Mouse (Mus musculus) heart, adult 8-10 months (tissue): ENCODE measurements around the gene Kcnj1. TPM values are rescaled to one million over a fixed set of nuclear protein-coding genes. Genes with fewer than 3 reads are reported as not detected.

Experiments
- DNase-seq: peaks from one replicate; pipeline ENCODE4 v3.0.0; 2022; ENCODE audit warnings: low spot score
- total RNA-seq, 4 experiments: library from RNA; stranded (reverse); gene quantifications; 2 replicates each; pipeline ENCODE4 v1.2.4; 2022

Kcnj1 gene
- not detected for total RNA-seq

- DNase-seq: no peak
Observed at GRCm38 (mm10) chr9:32372202-32372601, at the start of gene Kcnj1. Gene Kcnj1, plus strand, starts transcription at chr9:32372493.

DNA sequence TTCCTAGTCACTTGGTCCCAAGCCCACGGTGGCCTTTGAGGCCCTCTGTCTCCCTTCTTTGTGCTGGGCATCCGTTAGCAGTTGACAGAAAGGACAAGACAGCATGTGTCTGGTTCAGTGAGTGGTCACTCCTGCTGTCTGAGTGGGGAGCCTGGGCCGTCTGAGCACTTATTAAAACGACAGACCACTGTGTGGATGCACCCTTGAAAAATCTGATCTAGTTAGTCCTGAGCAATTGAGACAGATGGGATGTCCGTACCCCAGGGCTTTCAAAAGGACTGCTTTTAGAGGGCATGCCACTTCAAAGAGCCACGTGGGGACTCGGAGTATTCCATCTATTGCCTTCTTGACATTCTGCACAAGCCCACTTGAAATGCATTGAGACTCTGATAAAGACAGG, 48.7 kb upstream of the Kcnj1 start:
- no peak for DNase-seq

DNA sequence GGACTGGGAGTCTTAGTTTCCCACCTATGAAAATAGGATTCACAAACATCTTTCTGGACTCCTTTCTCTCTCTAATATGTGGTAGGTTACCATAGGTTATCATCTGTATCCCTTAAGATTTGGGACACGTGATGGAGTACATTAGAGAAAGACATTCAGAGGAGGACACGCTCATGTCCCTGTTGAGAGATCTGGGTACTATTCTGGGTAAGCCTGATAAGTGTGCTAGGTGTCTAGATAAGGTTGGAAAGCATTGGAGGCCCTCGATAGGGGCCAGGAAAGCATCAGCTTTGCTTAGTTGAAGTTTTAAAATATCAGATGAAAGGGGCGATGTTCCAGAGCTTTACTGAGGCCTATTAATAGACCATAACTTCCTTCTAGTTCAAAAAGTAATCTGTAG, 43.5 kb upstream of the Kcnj1 start:
- no peak for DNase-seq

DNA sequence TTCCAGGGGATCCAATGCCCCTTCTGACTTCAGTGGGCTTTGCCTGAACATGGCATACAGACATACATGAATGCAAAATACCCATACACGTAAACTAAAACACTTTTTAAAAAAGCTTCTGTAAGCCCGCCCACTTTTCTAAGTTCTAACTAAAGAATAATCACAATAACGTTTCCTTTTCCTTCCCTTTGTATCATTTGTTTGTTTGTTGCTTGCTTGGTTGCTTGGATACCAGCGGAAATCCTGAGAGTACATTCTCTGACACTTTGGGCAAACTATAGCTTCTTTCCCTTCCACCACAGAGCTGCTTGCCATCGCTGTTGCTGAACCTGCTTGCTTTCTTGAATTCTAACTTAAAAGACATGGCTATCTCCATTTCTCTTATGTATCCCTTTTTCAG, 41.1 kb upstream of the Kcnj1 start:
- no peak for DNase-seq

GRCm38 (mm10) chr9:32335389-32336150, 36.7 kb upstream of the Kcnj1 start:
- no peak for DNase-seq

DNA sequence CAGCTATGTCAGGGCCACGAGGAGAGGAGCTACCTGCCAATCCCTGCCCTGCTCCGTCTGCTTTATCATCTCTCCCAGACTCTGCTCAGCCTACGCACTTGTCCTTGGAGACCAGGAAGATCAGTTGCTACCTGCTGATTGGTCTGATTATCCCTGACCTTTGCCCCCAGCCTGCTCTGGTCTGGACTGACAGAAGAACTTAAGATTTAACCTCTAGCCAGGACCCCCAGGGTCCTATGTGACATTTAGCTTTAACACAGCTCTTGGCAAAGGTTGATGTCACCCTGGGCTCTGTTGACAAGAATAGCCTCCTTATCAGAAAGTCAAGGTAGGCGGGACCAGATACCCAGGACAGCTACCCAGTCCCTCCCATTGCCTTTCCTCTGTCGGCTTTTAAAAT, 31.5 kb upstream of the Kcnj1 start:
- DNase-seq: peak; percentile 28

GRCm38 (mm10) chr9:32342929-32343328, 29.4 kb upstream of the Kcnj1 start:
- DNase-seq: no peak

DNA sequence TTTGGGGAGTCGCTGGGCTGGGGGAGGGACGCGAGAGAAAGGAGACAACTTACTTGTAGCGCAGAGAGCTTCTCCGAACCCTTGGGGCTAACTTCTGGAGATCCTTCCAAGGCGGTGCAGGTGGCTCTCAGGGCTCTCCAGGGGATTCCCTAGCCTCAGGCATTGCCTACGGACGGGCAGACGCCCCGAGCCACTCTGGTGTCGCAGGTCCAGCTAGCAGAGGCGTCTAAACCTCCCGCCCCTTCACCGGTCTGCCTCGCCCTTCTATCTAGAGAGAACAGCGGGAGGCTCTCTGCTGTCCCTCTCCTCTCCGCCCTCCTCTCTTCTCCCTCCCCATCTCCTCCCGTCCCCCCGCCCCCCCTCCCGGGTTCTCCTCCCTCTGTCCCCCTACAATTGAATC, 28.2 kb upstream of the Kcnj1 start, which contains the start of gene Kcnj5:
Gene Kcnj5 (minus strand): TSS at position 300 of the 400 bp plus-strand sequence.
- DNase-seq: no peak

- DNase-seq: no peak
Observed at GRCm38 (mm10) chr9:32344489-32344888, 27.8 kb upstream of the Kcnj1 start.

GRCm38 (mm10) chr9:32348096-32348495, 24.2 kb upstream of the Kcnj1 start:
- no peak for DNase-seq

GRCm38 (mm10) chr9:32349344-32349743, 22.9 kb upstream of the Kcnj1 start:
- DNase-seq: no peak

GRCm38 (mm10) chr9:32350332-32350731, 22.0 kb upstream of the Kcnj1 start:
- peak; percentile 69 for DNase-seq

GRCm38 (mm10) chr9:32360770-32361169, 11.5 kb upstream of the Kcnj1 start:
- DNase-seq: no peak

GRCm38 (mm10) chr9:32368812-32369211, 3.5 kb upstream of the Kcnj1 start:
- DNase-seq: no peak

DNA sequence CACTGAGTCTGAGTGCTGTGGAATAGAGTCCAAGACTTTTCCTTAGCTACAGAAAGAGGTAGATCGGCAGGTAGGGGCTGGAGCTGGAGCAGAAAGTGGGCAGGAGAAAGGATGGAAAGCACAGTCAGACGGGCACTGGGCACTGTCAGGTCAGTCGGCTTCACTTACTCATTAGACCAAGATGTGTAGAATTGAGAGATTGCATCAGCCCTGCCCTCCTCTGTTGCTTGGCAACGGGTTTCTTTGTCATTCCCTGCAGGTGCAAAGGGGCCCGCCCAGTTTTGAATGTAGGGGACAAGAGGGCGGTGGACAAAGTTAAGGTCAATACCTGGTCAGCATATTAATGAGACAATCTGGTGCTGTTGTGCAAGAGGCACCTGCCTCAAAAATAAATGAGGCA, 2.9 kb upstream of the Kcnj1 start:
- DNase-seq: no peak

GRCm38 (mm10) chr9:32373656-32374055, 1.4 kb downstream of the Kcnj1 start:
- no peak for DNase-seq

DNA sequence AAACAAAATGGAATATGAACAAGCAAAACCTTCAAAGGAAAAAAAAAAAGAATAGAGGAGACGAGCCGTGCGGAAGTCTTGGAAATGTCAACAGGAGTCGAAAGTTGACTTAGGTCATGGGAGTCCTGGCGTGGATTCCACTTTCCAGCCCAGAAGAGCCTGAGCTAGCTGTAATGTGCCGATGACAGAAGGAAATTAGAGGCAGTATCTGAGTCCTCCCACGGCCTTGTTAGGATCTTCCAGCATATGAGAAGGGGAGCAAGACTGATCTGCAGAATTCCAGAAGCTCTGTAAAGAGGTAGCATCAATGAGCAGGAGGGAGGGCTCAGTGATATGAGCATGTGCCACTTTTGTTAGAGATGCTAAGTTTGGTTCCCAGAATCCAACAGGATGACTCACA, 3.7 kb downstream of the Kcnj1 start:
- peak; percentile 11 for DNase-seq

DNA sequence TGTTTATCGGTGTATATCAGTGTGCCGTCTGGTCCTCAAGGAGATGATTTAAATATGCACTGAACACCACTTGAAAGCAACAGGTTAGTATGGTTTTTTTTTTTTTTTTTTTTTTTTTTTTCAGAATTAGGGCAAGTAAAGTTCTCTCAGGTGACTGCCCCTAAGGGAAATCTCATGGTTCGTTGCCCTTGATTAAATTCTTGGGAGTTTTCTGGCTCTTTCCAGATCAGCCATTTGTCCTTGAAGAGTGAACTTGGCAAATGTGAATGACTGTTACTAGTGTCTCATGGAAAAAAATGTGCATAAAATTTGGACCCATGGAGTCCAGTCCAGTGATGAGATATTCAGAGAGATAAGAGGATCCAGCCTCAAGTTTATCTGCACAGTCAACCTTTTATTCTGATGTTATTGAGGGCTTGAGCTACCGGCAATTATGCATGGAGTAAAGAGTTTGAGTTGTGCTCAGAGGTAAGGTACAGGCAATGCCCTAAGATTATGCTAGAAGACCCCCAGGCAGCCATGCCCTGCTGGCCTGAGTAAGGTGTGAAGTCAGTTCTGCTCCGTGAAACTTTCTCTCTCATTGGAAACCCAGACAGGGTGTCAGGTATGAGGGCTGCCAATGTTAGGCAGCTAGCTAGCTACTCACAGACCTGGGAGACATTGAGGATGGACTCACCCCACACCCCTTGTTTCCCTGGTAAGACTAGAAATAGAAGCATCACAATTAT, 4.7 kb downstream of the Kcnj1 start:
- no peak for DNase-seq

DNA sequence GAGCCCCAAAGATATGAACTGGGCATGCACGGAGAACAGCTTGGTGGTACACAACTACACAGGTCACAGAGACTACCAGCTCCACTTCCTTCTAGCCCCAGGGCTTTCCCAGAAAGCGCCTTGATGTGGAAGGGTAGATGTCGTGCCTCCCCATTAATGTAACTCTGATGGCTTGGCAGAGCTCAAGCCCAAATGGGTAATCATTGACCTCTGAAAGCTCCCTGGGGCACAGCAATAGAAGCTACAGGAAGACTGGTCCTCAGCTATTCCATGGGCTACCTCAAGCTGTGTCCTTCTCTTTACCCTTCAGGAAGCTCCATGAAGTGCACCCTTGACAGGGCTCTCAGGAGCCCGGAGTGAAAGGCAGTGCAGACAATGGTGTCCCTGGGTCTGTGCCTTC, 12.6 kb downstream of the Kcnj1 start:
- no peak for DNase-seq

- DNase-seq: no peak
Observed at GRCm38 (mm10) chr9:32388120-32388519, 15.8 kb downstream of the Kcnj1 start.

DNA sequence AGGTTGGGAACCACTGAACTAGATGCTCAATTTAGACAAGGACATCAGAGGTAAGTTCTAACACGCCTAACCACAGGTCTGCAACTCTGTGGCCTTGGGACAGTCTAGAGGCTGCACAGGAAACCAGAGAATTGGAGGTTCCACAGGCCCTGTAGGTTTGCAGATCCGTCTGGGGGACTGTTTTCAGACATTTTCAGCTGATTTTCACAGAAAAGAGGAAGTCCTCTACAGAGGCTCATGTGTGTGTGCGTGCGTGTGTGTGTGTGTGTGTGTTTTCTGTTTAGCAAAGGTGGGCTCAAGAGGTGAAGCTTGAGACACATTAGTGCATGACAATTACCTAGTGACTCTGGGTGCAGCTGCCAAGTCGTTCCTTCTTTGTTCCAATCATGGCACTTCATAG, 18.8 kb downstream of the Kcnj1 start:
- DNase-seq: no peak

- DNase-seq: no peak
Observed at GRCm38 (mm10) chr9:32391701-32392100, 19.4 kb downstream of the Kcnj1 start.

DNA sequence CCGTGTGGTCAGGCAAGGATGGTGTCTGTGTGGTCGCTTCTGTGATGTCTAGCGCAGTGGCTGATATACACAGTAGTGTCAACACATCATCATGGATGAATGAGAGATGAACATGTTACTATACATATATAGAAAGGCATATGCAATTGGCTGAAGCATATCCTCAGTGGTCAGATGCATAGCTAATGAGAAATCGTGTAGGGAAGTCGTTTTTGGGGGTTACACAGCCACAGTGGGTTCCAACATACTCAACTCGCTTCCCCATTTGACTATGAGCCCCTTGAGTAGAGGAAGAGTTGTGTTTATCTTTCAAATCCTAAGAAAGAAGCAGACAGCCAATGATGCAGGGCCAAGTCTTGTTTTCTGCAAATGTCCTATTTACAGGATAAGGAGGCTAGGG, 20.4 kb downstream of the Kcnj1 start:
- no peak for DNase-seq
